Mouse (Mus musculus) right cerebral cortex, postnatal 36 days (tissue): Measurements from ENCODE around the gene Hspbp1.

Source experiments
- DNase-seq, 2 experiments: peaks; one replicate each; pipeline ENCODE4 v3.0.0; 2022; ENCODE audit warnings: low spot score in 2 of 2, mixed read lengths in 1 of 2

The Hspbp1 gene

GRCm38 (mm10) chr7:4684632-4685417, at the start of gene Hspbp1:
Gene Hspbp1 (minus strand): TSS chr7:4685068.
- DNase-seq, result peak; percentile 91 to 94

GRCm38 (mm10) chr7:4732968-4733392, 48.1 kb upstream of the Hspbp1 start:
- no peak for DNase-seq

- DNase-seq, result no peak
Observed at GRCm38 (mm10) chr7:4731090-4731489, 46.2 kb upstream of the Hspbp1 start.

GRCm38 (mm10) chr7:4725169-4725568, 40.3 kb upstream of the Hspbp1 start, which contains the start of gene Tmem150b:
Gene Tmem150b (minus strand): TSS chr7:4725249.
- no peak for DNase-seq

GRCm38 (mm10) chr7:4724359-4724758, 39.5 kb upstream of the Hspbp1 start:
- DNase-seq, result no peak

GRCm38 (mm10) chr7:4723508-4723907, 38.6 kb upstream of the Hspbp1 start:
- DNase-seq, result peak in 1 of 2 experiments; percentile 45

GRCm38 (mm10) chr7:4719276-4719675, 34.4 kb upstream of the Hspbp1 start:
- DNase-seq, result no peak

- DNase-seq, result no peak
Observed at GRCm38 (mm10) chr7:4716955-4717354, 32.1 kb upstream of the Hspbp1 start.

GRCm38 (mm10) chr7:4712594-4712993, 27.7 kb upstream of the Hspbp1 start:
- no peak for DNase-seq

- DNase-seq, result no peak
Observed at GRCm38 (mm10) chr7:4705098-4705497, 20.2 kb upstream of the Hspbp1 start.

- DNase-seq, result no peak
Observed at GRCm38 (mm10) chr7:4703195-4703594, 18.3 kb upstream of the Hspbp1 start.

- no peak for DNase-seq
Observed at GRCm38 (mm10) chr7:4702334-4702733, 17.5 kb upstream of the Hspbp1 start.

- no peak for DNase-seq
Observed at GRCm38 (mm10) chr7:4693004-4693403, 8.1 kb upstream of the Hspbp1 start.

- no peak for DNase-seq
Observed at GRCm38 (mm10) chr7:4690951-4691653, 6.2 kb upstream of the Hspbp1 start.

- peak; percentile 78 to 81 for DNase-seq
Observed at GRCm38 (mm10) chr7:4690387-4690786, 5.5 kb upstream of the Hspbp1 start, which contains the start of gene Brsk1. Gene Brsk1 (plus strand): TSS chr7:4690604.

- DNase-seq, result no peak
Observed at GRCm38 (mm10) chr7:4684203-4684602, 665 bp downstream of the Hspbp1 start.

GRCm38 (mm10) chr7:4683307-4683706, 1.6 kb downstream of the Hspbp1 start:
- DNase-seq, result no peak

- no peak for DNase-seq
Observed at GRCm38 (mm10) chr7:4675200-4675599, 9.7 kb downstream of the Hspbp1 start.

GRCm38 (mm10) chr7:4674114-4674731, 10.6 kb downstream of the Hspbp1 start:
- no peak for DNase-seq

- DNase-seq, result no peak
Observed at GRCm38 (mm10) chr7:4671956-4672355, 12.9 kb downstream of the Hspbp1 start.

GRCm38 (mm10) chr7:4670655-4671255, 14.1 kb downstream of the Hspbp1 start:
- DNase-seq, result no peak

GRCm38 (mm10) chr7:4669156-4669555, 15.7 kb downstream of the Hspbp1 start:
- DNase-seq, result no peak
